Mouse (Mus musculus) heart, embryonic 12.5 days (tissue): ENCODE data around the gene Clmn. TPM values are rescaled to one million over a fixed set of nuclear protein-coding genes. Genes with fewer than 3 reads are reported as not detected.

ENCODE experiments used
- polyA plus RNA-seq: library from polyadenylated mRNA; unstranded; fragments of >200 nt; fragmentation: Nextera tagmentation; extraction: Ambion mirVana; gene quantifications from 2 replicates; pipeline ENCODE4 v1.2.1, GENCODE M21; 2016

The Clmn gene
- polyA plus RNA-seq, 1 experiment from 2014 or later = 0.56 TPM

Other genes with a start within 250 kb of the Clmn start
- 41.6 and 41.9 TPM in 2 replicates for gene Dicer1, start 113.1 kb downstream of the Clmn start, polyA plus RNA-seq
- gene Syne3, start 144.7 kb upstream of the Clmn start, polyA plus RNA-seq = 0.19 and 0.32 TPM in 2 replicates
- 203 and 206 TPM in 2 replicates for gene Glrx5, start 167.6 kb upstream of the Clmn start, polyA plus RNA-seq